Mouse (Mus musculus) embryo, embryonic 9.5 days (tissue): ENCODE data around the gene Rem1.

Experiments
- DNase-seq: peaks from one replicate; pipeline ENCODE4 v3.0.0-alpha.2; 2017; ENCODE audit errors: extremely low spot score

Rem1 gene

GRCm38 (mm10) chr2:152675252-152675791 lies 48.6 kb downstream of the Rem1 start:
- no peak for DNase-seq

GRCm38 (mm10) chr2:152678302-152678701 lies 51.6 kb downstream of the Rem1 start:
- DNase-seq = peak; percentile 20

- no peak for DNase-seq
Measured at GRCm38 (mm10) chr2:152678925-152679324, 52.2 kb downstream of the Rem1 start.

- DNase-seq = no peak
Measured at GRCm38 (mm10) chr2:152679701-152680355, 53.1 kb downstream of the Rem1 start.

GRCm38 (mm10) chr2:152683086-152683485 lies 56.3 kb downstream of the Rem1 start:
- no peak for DNase-seq
